Mouse (Mus musculus): ENCODE measurements around the gene Ano2. TPM values are rescaled to one million over a fixed set of nuclear protein-coding genes. Genes with fewer than 3 reads are reported as not detected.

The Ano2 gene
- polyA plus RNA-seq, 1 experiment: 5.3 TPM

GRCm38 (mm10) chr6:125657966-125658365, 32.3 kb upstream of the Ano2 start:
- Histone ChIP-seq H3K36me3 (ENCODE audit: control insufficient read depth, insufficient read depth, low read length) (no peaks in the 10 kb centered on the region), H3K27me3 (ENCODE audit: control insufficient read depth, insufficient read depth, low read length) (no peaks in the 10 kb centered on the region), H3K27ac (ENCODE audit: control insufficient read depth, insufficient read depth, low read depth, low read length) (no peak overlapping the region), H3K4me1 (ENCODE audit: control insufficient read depth, insufficient read depth, low read length) (no peaks in the 10 kb centered on the region), H3K4me3 (ENCODE audit: control insufficient read depth, low read depth, low read length) (no peak overlapping the region)
- TF ChIP-seq POLR2A (IDR thresholded peaks at IDR 0.05; ENCODE audit: control insufficient read depth, low read depth, low read length): no peak
- no peak for TF ChIP-seq CTCF (IDR thresholded peaks at IDR 0.05; ENCODE audit: control insufficient read depth, insufficient read depth, insufficient replicate concordance, low read depth, low read length)

- Histone ChIP-seq H3K27ac (ENCODE audit: control insufficient read depth, insufficient read depth, low read depth, low read length) (no peak overlapping the region), H3K4me1 (ENCODE audit: control insufficient read depth, insufficient read depth, low read length) (no peaks in the 10 kb centered on the region), H3K27me3 (ENCODE audit: control insufficient read depth, insufficient read depth, low read length) (no peaks in the 10 kb centered on the region), H3K36me3 (ENCODE audit: control insufficient read depth, insufficient read depth, low read length) (no peaks in the 10 kb centered on the region), H3K4me3 (ENCODE audit: control insufficient read depth, low read depth, low read length) (no peak overlapping the region)
- TF ChIP-seq CTCF (IDR thresholded peaks at IDR 0.05; ENCODE audit: control insufficient read depth, insufficient read depth, insufficient replicate concordance, low read depth, low read length) (peak; percentile 92), POLR2A (IDR thresholded peaks at IDR 0.05; ENCODE audit: control insufficient read depth, low read depth, low read length) (no peak)
Measured at GRCm38 (mm10) chr6:125661106-125661877, 28.9 kb upstream of the Ano2 start.

GRCm38 (mm10) chr6:125663906-125664305, 26.3 kb upstream of the Ano2 start:
- H3K4me1 ChIP-seq (ENCODE audit: control insufficient read depth, insufficient read depth, low read length): no peaks in the 10 kb centered on the region
- TF ChIP-seq CTCF (IDR thresholded peaks at IDR 0.05; ENCODE audit: control insufficient read depth, insufficient read depth, insufficient replicate concordance, low read depth, low read length): no peak
- TF ChIP-seq POLR2A (IDR thresholded peaks at IDR 0.05; ENCODE audit: control insufficient read depth, low read depth, low read length): no peak

GRCm38 (mm10) chr6:125671835-125672234, 18.4 kb upstream of the Ano2 start:
- Histone ChIP-seq H3K36me3 (ENCODE audit: control insufficient read depth, insufficient read depth, low read length) (no peaks in the 10 kb centered on the region), H3K4me3 (ENCODE audit: control insufficient read depth, low read depth, low read length) (no peak overlapping the region), H3K27me3 (ENCODE audit: control insufficient read depth, insufficient read depth, low read length) (no peaks in the 10 kb centered on the region), H3K27ac (ENCODE audit: control insufficient read depth, insufficient read depth, low read depth, low read length) (no peak overlapping the region), H3K4me1 (ENCODE audit: control insufficient read depth, insufficient read depth, low read length) (no peaks in the 10 kb centered on the region)
- TF ChIP-seq POLR2A (IDR thresholded peaks at IDR 0.05; ENCODE audit: control insufficient read depth, low read depth, low read length): no peak
- no peak for TF ChIP-seq CTCF (IDR thresholded peaks at IDR 0.05; ENCODE audit: control insufficient read depth, insufficient read depth, insufficient replicate concordance, low read depth, low read length)

More at GRCm38 (mm10) chr6:125663906-125664305, 26.3 kb upstream of the Ano2 start:
- Histone ChIP-seq H3K4me3 (ENCODE audit: control insufficient read depth, low read depth, low read length) (no peak overlapping the region), H3K36me3 (ENCODE audit: control insufficient read depth, insufficient read depth, low read length) (no peaks in the 10 kb centered on the region), H3K27ac (ENCODE audit: control insufficient read depth, insufficient read depth, low read depth, low read length) (no peak overlapping the region), H3K27me3 (ENCODE audit: control insufficient read depth, insufficient read depth, low read length) (no peaks in the 10 kb centered on the region)

- Histone ChIP-seq H3K27ac (ENCODE audit: control insufficient read depth, insufficient read depth, low read depth, low read length) (no peak overlapping the region), H3K4me1 (ENCODE audit: control insufficient read depth, insufficient read depth, low read length) (no peaks in the 10 kb centered on the region), H3K27me3 (ENCODE audit: control insufficient read depth, insufficient read depth, low read length) (no peaks in the 10 kb centered on the region), H3K4me3 (ENCODE audit: control insufficient read depth, low read depth, low read length) (no peak overlapping the region), H3K36me3 (ENCODE audit: control insufficient read depth, insufficient read depth, low read length) (no peaks in the 10 kb centered on the region)
- no peak for TF ChIP-seq POLR2A (IDR thresholded peaks at IDR 0.05; ENCODE audit: control insufficient read depth, low read depth, low read length)
- TF ChIP-seq CTCF (IDR thresholded peaks at IDR 0.05; ENCODE audit: control insufficient read depth, insufficient read depth, insufficient replicate concordance, low read depth, low read length): no peak
Measured at GRCm38 (mm10) chr6:125678492-125678891, 11.7 kb upstream of the Ano2 start.

GRCm38 (mm10) chr6:125680613-125681012, 9.6 kb upstream of the Ano2 start:
- H3K36me3 ChIP-seq (ENCODE audit: control insufficient read depth, insufficient read depth, low read length): no peaks in the 10 kb centered on the region
- no peaks in the 10 kb centered on the region for H3K4me1 ChIP-seq (ENCODE audit: control insufficient read depth, insufficient read depth, low read length)
- H3K4me3 ChIP-seq (ENCODE audit: control insufficient read depth, low read depth, low read length): no peak overlapping the region
- no peak overlapping the region for H3K27ac ChIP-seq (ENCODE audit: control insufficient read depth, insufficient read depth, low read depth, low read length)
- H3K27me3 ChIP-seq (ENCODE audit: control insufficient read depth, insufficient read depth, low read length): no peaks in the 10 kb centered on the region
- TF ChIP-seq POLR2A (IDR thresholded peaks at IDR 0.05; ENCODE audit: control insufficient read depth, low read depth, low read length): no peak
- no peak for TF ChIP-seq CTCF (IDR thresholded peaks at IDR 0.05; ENCODE audit: control insufficient read depth, insufficient read depth, insufficient replicate concordance, low read depth, low read length)

- H3K27ac ChIP-seq (ENCODE audit: control insufficient read depth, insufficient read depth, low read depth, low read length): no peak overlapping the region
- H3K27me3 ChIP-seq (ENCODE audit: control insufficient read depth, insufficient read depth, low read length): no peaks in the 10 kb centered on the region
- no peak overlapping the region for H3K4me3 ChIP-seq (ENCODE audit: control insufficient read depth, low read depth, low read length)
- no peak for TF ChIP-seq CTCF (IDR thresholded peaks at IDR 0.05; ENCODE audit: control insufficient read depth, insufficient read depth, insufficient replicate concordance, low read depth, low read length)
- TF ChIP-seq POLR2A (IDR thresholded peaks at IDR 0.05; ENCODE audit: control insufficient read depth, low read depth, low read length): no peak
- H3K4me1 ChIP-seq (ENCODE audit: control insufficient read depth, insufficient read depth, low read length): no peaks in the 10 kb centered on the region
- H3K36me3 ChIP-seq (ENCODE audit: control insufficient read depth, insufficient read depth, low read length): no peaks in the 10 kb centered on the region
Measured at GRCm38 (mm10) chr6:125685420-125685819, 4.8 kb upstream of the Ano2 start.
